Mouse (Mus musculus): ENCODE measurements around the gene Parp11. TPM values are rescaled to one million over a fixed set of nuclear protein-coding genes. Genes with fewer than 3 reads are reported as not detected.
A peak's percentile ranks its signal among the peaks of the same experiment; 100 is the strongest.

Gene Parp11
- total RNA-seq, 2 experiments from 2014 or later, result 17.0 to 18.1 TPM

DNA sequence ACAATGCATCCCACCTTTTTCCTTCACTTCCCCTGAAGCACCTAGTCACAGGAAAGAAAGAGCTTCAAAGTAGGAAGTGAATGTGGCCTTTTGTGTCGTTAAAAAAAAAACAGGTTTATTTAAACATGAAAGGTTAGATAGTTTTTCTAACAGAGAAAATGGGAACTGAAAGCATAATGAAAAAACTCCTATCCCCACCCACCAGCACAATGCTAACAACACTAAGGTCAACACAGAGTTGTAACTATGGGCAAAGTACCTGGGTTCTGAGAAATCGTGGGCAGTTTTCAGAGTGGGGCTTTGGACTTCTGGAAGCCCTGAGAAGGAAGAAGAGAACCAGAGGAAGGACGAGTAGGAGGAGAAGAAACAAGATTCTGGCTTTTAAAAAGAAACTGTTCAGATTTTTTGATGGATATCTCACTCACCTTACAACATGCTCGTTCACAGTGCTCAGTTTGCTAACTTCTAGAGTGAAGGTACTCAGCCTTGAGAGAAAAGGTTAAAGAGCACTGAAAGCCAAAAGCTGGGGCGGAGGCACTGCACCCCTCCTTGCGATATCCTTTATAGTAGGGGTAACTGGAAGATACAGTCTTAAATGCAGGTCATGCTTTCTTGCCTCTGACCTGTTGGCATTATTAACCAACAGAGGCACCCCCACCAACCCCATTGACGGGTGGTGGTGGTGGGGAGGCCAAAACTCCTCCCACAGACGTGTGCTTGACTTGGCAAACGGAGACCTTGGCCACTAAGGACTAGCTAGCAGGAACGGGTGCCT, 1.2 kb downstream of the Parp11 start:
- DNase-seq (ENCODE audit: low spot score in 2 of 2), result no peak

DNA sequence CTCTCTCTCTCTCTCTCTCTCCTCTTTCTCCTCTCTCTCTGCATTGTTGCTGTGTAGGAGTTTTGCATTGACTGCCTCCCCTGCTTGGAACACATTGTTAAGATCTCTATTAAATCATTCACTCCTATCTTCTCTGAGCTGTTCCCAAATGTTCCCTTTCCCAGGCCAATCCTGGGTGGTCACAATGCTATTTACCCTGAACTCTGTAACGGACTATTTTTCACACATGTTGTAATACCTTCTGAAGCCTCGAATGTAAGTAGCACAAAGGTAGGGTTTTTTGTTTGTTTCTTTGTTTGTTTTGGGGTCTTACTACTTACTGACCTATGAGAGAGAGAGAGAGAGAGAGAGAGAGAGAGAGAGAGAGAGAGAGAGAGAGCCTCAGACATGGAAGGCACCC, 2.2 kb downstream of the Parp11 start:
- no peak for DNase-seq (ENCODE audit: low spot score in 2 of 2)

DNA sequence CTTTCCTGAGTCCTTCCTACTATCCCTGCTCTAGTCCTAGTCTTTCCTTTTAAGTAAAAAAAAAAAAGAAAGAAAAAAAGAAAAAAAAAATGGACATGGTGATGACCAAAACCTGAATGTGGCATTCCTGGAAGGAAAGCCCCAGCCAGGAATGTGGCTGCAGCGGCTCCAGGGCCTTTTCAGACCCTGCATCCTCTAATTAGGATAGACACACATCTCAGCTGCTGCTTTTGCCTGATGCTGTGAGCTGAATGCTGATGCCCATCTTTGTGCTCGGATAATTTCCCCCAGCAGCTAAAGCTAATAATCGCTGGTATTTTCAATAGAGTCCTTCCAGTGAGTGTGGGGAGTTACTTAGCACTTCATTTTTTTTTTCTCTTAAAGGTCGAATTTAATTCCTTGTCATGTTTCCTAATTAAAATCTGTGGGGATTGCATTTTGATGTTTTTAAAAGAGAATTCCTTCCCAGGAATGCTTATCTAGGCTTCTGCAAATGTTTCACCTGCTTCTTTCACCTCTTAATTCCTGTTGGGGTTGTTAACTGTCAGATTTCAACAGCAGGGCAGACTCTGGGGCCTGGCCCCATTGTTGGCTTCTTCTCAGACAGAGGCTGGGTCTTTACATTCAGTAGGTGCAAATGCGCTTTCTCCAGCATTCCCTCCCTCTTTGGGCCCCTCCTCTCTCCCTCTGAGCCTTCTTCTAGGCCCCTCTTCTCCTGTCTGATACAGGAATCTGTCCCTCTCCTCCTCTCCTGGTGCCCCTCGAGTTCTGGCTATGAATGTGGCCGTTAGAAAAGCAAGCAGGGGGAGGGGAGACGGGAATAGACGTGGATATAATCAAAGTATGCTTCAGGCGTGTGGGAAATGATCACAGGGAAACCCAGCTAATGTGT, 3.1 kb downstream of the Parp11 start:
- no peak for DNase-seq (ENCODE audit: low spot score in 2 of 2)

DNA sequence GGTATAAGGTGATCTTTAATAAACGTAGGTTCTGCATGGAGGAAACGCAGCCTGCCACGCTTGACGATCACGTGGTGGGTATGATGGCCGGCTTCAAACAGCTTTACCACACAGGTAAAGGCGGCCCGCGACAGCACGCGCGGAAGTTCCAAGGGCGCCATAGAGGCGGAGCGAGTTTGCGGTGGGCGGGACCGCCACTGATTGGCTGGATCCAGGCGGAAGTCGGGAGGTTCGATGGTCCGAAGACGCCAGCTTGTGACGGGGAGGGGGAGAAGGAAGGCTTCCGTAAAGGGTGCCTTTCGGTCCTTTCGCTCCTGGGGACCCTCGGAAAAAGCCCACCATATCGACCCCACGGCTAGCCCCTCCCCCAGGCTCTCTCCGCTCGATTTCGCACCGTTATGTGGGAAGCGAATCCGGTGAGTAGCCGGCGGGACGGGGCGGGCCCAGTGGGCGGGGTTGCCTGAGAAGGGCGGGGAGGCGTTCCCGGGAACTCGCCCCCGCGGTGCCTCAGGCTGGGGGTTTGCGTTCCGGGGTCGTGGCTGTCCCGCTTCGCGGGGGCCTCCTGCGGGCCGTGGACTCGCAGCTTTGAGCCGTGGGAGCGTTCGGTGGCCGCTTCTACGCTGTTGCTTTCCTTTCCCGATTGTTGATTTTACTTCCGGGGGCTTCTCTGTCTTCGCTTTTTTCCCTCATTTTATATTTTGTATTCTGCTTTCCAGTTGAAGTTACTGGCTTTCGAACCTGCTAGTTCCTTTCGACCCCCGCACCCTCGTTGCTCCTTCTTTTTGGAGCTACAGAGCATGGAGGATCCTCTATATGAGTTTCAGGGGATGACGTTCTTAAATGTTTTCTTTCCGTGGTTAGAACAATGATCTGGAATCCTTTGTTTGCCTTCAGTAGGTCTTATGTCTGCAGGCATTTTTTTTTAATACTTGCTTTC, 7.0 kb downstream of the Parp11 start:
- DNase-seq (ENCODE audit: low spot score in 2 of 2), result peak; percentile 91 to 93

GRCm38 (mm10) chr6:127454344-127454707, 7.7 kb downstream of the Parp11 start:
- no peak for DNase-seq (ENCODE audit: low spot score in 2 of 2)

GRCm38 (mm10) chr6:127454809-127455208, 8.2 kb downstream of the Parp11 start:
- DNase-seq (ENCODE audit: low spot score in 2 of 2), result no peak

- no peak for DNase-seq (ENCODE audit: low spot score in 2 of 2)
Observed at GRCm38 (mm10) chr6:127455440-127455839, 8.8 kb downstream of the Parp11 start.

DNA sequence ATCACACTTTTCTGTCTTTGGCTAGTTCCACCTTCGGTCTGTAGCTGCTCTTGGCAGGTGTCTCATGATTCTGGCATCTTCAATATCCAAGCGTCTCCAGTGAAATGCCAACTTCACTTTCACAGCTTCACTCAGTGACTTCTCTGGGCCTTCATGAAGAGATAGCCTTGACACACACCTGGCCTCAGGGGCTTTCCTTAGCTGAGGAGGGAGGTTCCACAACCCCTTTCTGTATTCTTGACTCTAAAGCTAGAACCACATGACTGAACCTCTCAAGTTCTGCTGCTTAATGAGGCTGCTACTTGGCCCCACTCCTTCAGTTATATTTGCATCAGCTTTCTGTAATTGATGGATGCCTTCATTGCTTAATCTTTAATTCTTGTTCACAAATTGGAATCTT, 10.1 kb downstream of the Parp11 start:
- no peak for DNase-seq (ENCODE audit: low spot score in 2 of 2)

DNA sequence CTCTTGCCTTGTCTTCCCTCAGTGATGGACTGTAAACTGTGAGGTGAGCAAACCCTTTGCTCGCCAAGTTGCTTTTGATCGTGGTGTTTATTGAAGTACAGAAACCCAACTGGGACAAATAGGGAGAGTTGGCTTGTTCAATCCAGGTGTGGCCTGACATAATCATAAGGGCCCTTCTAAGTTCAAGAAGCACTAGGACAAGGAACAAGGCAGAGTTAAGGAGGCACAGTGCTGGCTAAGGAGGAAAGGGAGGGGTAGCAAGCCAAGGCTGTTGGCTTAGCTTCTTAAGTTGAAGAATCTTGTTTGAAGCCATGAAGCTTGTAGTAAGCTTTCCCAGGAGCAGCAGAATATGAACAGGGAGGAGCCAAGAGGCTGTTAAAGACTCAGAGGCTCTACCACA, 13.1 kb downstream of the Parp11 start:
- DNase-seq (ENCODE audit: low spot score in 2 of 2), result no peak

DNA sequence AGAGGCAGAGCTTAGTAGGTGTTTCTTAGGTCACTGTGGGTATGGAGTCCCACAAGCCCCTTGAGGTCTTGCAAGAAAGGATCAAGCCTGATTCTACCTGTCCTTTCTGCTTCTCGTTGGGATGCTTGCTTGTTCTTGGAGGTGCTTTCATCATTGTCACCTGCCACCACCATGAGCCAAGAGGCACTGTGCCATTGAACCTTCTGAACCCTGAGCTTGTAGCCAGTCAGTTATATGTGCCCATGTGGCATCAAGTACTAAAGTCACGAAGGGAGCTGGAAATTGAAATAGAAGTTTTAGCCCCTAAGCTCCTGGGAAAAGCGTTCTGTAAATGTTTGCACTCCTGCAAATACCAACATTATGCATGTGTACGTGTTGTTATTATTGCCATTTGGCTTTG, 14.9 kb downstream of the Parp11 start:
- no peak for DNase-seq (ENCODE audit: low spot score in 2 of 2)

DNA sequence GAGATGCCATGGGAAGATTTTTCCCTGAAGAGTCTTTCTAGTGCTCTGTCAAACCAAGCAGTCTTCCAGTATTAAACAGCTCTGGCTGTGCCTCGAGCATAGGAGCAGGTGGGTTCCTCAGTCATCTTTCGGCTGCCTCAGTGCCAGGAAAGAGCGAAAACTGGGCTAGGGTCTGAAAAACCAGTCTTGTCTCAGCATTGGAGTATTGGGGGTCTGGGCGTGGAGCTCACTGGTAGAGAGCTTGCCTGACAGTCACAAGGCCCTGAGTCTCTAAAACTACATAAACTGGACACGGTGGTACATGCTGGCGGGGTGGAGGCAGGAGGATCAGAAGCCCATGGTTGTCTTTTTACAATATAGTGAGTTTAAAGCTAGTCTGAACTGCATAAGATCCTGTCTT, 15.6 kb downstream of the Parp11 start:
- DNase-seq (ENCODE audit: low spot score in 2 of 2), result no peak

DNA sequence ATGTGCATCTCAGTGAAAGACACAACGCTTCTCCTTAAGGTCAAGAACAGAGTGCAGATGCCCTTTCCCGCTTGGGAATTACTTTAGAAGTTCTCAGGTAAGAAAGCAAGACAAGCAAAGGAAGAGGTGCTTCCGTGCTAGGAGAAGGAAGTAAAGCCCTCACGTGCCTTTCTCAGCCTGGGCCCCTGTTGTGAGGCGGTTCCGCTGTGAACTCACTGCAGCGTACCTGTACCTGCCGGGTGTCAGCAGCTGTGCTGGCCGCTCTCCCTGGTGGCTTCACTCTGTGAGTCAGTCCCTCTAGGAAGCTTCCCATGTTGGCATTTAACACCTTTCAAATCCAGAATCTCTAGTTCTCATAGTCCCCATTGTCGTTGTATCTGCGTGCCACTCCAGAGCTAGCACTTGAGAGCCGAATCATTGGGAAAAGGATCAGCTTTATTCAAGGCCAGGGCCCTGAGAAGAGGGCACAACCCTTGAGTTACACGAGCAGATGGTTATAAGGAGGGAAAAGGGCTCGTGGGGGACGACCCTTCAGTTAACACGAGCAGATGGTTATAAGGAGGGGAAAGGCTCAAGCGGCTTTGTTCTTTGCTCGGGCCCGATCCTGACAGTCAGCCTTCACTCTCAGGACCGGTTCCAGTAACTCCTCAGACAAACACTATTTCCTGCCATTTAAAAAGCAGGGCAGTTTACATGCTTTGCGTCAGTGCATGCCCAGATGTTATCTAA, 16.8 kb downstream of the Parp11 start:
- no peak for DNase-seq (ENCODE audit: low spot score in 2 of 2)

- no peak for DNase-seq (ENCODE audit: low spot score in 2 of 2)
Observed at GRCm38 (mm10) chr6:127464523-127464922, 17.9 kb downstream of the Parp11 start.

DNA sequence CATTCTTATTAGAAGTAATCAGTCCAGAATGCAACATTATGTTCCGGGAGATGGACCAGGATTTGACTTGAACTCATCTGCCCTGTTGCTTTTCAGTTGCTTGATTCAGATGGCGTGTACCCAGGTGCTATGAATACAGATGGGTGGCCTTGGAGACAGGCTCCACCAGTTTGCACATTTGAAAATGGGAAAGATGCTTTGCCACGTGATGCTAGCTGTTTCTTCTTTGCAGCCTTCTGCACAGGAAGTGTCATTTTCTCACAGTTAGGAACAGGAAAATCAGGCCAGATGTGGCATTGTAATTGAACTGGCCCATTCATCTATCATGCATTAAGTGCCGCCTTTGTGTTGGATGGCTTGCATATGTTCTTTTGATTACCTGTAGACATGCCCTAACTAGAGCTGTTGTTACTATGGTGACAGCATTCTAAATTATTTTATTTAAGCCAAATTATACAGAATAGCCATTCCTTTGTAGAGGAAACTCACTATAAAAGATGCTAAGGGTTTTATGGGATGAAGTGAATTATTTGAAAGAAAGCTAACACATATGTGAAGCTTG, 20.2 kb downstream of the Parp11 start:
- DNase-seq (ENCODE audit: low spot score in 2 of 2), result no peak

DNA sequence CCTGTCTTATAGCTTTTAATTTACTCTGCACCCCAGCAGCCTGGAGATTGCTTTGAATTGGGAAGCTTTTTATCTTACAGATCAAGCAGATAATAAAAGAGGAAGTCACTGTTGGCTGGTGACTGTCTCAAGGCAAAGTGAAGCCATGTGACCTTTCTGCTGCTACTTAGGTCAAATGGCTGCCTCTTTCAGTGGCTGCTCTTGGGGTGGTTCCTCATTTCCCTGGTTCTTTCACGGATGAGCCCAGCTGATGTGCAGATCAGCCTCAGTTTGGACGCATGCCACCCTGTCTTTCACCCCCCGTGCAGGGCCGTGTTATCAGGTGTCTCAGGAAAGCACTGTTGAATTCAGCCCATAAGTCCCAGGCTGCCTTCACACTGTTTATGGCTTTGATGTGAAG, 25.4 kb downstream of the Parp11 start:
- DNase-seq (ENCODE audit: low spot score in 2 of 2), result no peak

- DNase-seq (ENCODE audit: low spot score in 2 of 2), result no peak
Observed at GRCm38 (mm10) chr6:127473961-127474360, 27.3 kb downstream of the Parp11 start.

DNA sequence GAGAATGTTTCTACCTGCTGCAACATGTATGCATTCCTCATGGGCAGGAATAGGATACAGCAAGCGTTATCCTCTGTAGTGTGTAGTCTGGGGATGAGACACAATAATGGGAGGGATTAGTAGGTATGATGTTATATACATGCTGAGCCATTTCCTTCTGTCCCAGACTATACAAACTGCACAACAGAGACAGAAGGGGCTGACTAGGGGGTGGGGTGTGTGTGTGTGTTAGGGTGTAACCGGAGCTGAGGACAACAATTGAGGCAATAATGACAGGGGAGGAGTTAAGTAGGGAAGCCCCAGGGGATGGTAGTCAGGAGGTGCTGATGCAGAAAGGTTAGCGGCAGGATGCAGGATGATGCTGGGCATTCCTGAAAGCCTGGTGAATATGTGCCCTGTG, 28.6 kb downstream of the Parp11 start:
- DNase-seq (ENCODE audit: low spot score in 2 of 2), result no peak

GRCm38 (mm10) chr6:127491046-127491445, 44.4 kb downstream of the Parp11 start:
- DNase-seq (ENCODE audit: low spot score in 2 of 2), result no peak

DNA sequence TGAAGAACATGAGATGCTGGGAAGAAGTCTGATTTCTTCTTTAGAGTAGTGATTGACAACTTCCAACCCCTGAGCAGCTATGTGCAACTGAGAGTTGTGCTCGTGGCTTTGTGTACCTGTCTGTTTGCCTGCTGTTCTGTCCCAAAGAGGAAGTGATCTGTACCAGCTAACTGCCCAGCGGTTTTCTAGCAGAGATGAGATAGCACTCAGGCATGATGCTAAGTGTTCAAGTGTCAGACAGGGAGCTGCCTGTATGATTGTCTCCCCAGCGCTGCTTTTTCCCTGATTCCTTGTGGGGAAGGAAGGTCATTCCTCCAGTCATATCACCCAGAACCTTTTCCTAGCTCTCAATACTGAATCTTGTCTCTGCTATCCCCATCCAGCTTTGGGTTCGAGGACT, 45.9 kb downstream of the Parp11 start:
- no peak for DNase-seq (ENCODE audit: low spot score in 2 of 2)

DNA sequence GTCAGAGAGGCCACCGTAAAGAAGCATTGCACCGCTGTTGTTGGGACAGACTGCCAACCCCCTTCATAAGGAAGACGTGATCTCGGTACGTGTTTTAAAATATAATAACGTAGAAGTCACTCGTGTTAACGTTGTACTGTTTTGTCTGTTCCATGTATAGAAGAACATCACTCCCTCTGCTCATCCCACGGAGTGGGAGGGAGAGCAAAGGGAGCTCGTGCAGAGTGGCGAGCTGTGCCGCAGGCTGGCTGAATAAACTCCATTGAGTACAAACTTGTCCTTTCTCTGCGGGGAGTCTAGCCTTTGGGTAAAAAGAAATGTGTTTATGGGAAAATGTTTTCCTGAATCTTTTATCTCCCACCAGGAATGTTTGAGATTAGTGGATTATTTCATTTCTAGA, 47.1 kb downstream of the Parp11 start:
- DNase-seq (ENCODE audit: low spot score in 2 of 2), result no peak
